Mouse (Mus musculus): ENCODE data around the gene Hfe2. TPM values are rescaled to one million over a fixed set of nuclear protein-coding genes. Genes with fewer than 3 reads are reported as not detected.

Hfe2 gene
- polyA plus RNA-seq, 1 experiment from 2014 or later, result 1.1 TPM

DNA sequence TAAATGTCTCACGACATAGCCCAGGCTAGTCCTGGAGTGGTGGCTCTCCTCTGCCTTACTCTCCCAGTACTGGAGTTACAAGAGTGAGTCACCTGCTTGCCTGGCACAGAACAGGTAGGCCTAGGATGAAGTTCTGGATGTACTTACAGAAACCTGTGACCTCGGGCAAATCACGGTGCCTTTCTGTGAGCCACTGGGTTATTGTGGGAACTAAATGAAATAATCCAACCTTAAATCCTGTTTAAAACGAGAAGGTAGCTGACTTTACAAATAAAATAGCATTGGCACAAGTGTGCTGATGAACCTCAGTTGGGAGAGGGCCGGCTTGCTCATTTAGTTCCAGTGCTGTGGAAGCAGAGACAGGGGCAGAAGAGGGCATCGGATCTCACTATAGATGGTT, 29.3 kb downstream of the Hfe2 start:
- 84% methylated on average over 6 of the region's 6 CpGs for WGBS
- H3K4me2 ChIP-seq, result no peak overlapping the region
- H3K27ac ChIP-seq, result no peak overlapping the region

DNA sequence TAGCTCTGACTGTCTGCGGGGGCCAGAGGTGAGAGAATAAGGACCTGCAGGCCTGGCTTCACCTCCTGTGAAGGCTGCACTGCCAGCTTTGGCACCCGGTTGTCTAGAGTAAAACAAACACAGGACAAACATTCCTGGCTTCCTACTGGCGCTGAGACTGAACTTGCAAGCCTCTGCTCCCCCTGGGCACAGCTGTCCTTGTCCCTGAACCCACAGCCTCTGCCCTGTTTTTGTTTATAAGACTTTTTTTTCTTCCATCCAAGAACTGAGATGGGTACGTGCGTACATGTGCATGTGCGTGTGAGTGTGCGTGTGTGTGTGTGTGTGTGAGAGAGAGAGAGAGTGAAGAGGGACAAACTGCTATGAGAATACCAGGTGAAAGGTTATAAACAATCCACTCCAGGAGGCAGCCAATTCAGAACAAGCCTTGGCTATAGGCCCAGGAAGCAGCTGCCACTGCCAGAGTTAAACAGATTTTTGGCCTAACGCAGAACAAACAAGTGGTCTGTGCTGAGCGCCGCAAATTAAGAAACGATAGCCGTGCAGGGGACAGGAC, 30.1 kb downstream of the Hfe2 start:
- 39% methylated on average over 12 of the region's 12 CpGs for WGBS
- no peak for ATAC-seq (replicated peaks; ENCODE audit: low FRiP score)
- H3K4me1 ChIP-seq, result peaks cover 43% of the 10 kb centered on the region
- H3K4me2 ChIP-seq, result no peak overlapping the region
- no peaks in the 10 kb centered on the region for H3K27me3 ChIP-seq
- H3K9me3 ChIP-seq (replicated peaks), result no peaks in the 10 kb centered on the region
- H3K4me3 ChIP-seq (replicated peaks), result no peak overlapping the region
- peak overlapping the region; percentile 49 for H3K27ac ChIP-seq
- H3K9ac ChIP-seq, result no peak overlapping the region
- H3K36me3 ChIP-seq, result peaks cover 10% of the 10 kb centered on the region

More for the DNA sequence above, 29.3 kb downstream of the Hfe2 start:
- no peak overlapping the region for H3K9ac ChIP-seq
- ATAC-seq (replicated peaks; ENCODE audit: low FRiP score), result no peak
- peaks cover 2% of the 10 kb centered on the region for H3K36me3 ChIP-seq
- no peaks in the 10 kb centered on the region for H3K27me3 ChIP-seq
- no peak overlapping the region for H3K4me3 ChIP-seq (replicated peaks)
- no peaks in the 10 kb centered on the region for H3K9me3 ChIP-seq (replicated peaks)
- peaks cover 35% of the 10 kb centered on the region for H3K4me1 ChIP-seq

DNA sequence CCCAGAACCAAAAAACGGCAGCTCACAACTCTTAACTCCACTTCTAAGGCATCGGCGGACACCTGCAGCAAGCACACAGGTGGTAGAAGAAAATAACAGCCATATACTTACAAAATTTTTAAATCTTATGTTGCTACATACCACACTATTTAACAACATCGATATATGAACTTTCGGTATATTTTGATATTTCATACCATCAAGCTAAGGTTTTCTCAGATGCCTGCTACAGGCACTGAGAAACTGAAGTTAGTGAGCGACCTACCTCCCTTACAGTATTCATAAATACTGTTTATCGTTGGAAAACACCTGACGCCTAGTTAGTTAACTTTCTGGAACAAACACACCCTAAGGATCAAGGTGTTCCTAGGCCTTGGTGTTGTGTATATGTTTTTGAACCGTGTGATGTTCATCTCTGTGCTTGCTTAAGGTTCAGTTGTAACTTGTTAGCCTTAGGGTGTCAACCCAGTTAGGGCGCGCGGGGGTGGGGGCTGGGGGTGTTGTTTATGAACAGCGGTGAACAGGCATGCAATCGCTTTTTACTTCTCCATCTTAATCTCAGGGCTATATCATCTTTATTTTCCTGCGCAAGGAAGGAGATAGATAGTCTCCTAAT, 31.1 kb downstream of the Hfe2 start:
- no peaks in the 10 kb centered on the region for H3K27me3 ChIP-seq
- 0 out of 2 replicates have a peak overlapping the region, but pooled peaks have one; percentile 96 for H3K27ac ChIP-seq
- WGBS, result 79% methylated on average over 15 of the region's 15 CpGs
- H3K9me3 ChIP-seq (replicated peaks), result no peaks in the 10 kb centered on the region
- 0 out of 2 replicates have a peak overlapping the region, but pooled peaks have one; percentile 63 for H3K4me3 ChIP-seq (replicated peaks)
- ATAC-seq (replicated peaks; ENCODE audit: low FRiP score), result no peak
- peaks cover 20% of the 10 kb centered on the region for H3K36me3 ChIP-seq
- peaks cover 53% of the 10 kb centered on the region for H3K4me1 ChIP-seq
- peak overlapping the region; percentile 78 for H3K4me2 ChIP-seq
- no peak overlapping the region for H3K9ac ChIP-seq

DNA sequence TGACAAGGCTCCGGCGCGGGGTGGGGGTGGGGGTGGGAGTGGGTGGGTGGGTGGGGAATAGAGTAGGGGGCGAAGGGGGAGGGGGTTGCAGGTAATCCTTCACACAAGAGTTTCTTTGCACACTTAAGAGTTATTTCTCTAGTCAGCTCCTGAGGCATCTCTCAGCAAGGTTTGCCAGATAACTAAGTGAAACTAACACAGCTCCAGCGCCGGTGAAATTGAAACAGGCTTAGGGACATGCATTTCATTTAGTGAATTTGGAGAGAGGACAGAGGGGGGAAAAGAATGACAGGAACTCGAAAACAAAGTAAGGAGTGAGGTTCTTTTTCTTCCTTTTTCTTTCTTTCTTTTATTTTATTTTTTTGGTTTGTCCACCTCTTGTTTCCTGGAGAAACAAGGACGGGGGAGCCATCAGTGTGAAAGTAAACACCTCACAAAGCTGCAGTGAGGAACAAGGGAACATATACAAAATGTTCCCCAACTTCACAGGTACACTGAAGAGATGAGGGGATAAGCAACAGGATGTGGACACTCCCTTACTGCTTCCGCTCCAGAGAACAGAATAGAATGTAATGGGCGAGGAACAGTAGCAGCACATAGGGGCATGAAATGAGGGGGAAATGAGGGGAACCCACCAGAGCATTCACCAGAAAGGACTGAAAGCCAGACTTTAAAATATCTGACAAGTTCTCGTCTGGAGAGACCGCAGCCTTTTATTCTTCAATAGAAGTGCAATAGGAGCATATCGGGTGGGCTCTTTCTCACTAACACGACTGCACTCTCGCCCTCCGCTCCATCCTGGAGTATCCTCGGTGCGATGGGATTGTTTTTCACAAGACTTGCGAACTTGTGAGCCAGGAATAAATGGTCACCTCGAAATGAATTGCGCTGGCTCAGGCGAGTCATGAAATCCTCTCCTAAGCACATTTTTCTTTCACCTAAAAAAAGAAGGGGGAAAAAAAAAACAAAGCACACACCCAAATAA, 32.0 kb downstream of the Hfe2 start:
- peak overlapping the region; percentile 63 for H3K4me3 ChIP-seq (replicated peaks)
- no peaks in the 10 kb centered on the region for H3K27me3 ChIP-seq
- WGBS, result 9% methylated on average over 22 of the region's 22 CpGs
- peaks cover 53% of the 10 kb centered on the region for H3K4me1 ChIP-seq
- peak overlapping the region; percentile 52 for H3K9ac ChIP-seq
- no peaks in the 10 kb centered on the region for H3K9me3 ChIP-seq (replicated peaks)
- peak overlapping the region; percentile 78 for H3K4me2 ChIP-seq
- ATAC-seq (replicated peaks; ENCODE audit: low FRiP score), result no peak
- H3K36me3 ChIP-seq, result peaks cover 25% of the 10 kb centered on the region
- peak overlapping the region; percentile 96 for H3K27ac ChIP-seq

DNA sequence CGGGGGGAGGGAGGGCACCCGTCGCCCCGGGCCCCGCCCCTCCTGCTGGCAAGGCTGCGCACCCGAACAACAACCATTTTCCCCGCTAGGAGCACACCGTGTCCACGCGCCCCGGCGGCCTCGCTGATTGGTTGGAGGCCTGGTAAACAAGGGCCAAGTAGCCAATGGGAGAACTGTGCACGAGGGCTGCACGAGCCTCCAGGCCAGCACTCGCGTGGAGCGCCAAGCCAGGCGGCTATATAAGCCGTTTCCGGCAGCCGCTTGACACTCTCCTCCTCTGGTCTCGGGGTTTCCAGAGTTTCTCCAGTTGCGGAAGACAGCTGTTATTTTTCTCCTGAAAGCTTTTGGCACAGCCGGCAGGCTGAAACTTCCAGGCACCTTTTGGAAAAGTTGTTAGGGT, 32.7 kb downstream of the Hfe2 start, which contains the start of gene Txnip:
TSS of gene Txnip (plus strand) at position 264 of the 400 bp plus-strand sequence.
- WGBS, result under 1% methylated on average over 26 of the region's 26 CpGs
- ATAC-seq (replicated peaks; ENCODE audit: low FRiP score), result peak; percentile 98
- peaks cover 59% of the 10 kb centered on the region for H3K4me1 ChIP-seq

DNA sequence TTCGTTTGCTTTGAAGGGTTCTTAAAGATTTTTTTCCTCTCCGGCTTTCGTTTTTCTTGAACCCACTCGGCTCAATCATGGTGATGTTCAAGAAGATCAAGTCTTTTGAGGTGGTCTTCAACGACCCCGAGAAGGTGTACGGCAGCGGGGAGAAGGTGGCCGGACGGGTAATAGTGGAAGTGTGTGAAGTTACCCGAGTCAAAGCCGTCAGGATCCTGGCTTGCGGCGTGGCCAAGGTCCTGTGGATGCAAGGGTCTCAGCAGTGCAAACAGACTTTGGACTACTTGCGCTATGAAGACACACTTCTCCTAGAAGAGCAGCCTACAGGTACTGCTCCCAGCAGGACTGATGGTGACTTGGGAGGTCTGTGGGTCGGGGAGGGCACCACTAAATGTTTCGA, 33.2 kb downstream of the Hfe2 start:
- Histone ChIP-seq H3K9ac (peak overlapping the region; percentile 68), H3K27ac (peak overlapping the region; percentile 96), H3K27me3 (no peaks in the 10 kb centered on the region), H3K36me3 (peaks cover 25% of the 10 kb centered on the region), H3K4me3 (replicated peaks) (peak overlapping the region; percentile 63), H3K4me1 (peaks cover 61% of the 10 kb centered on the region), H3K9me3 (replicated peaks) (no peaks in the 10 kb centered on the region), H3K4me2 (peak overlapping the region; percentile 78)
- under 1% methylated on average over 17 of the region's 17 CpGs for WGBS
- no peak; the same call in 1 of the 2 replicates for ATAC-seq (replicated peaks; ENCODE audit: low FRiP score)

More for the DNA sequence above, 32.7 kb downstream of the Hfe2 start, which contains the start of gene Txnip:
- no peaks in the 10 kb centered on the region for H3K9me3 ChIP-seq (replicated peaks)
- H3K27me3 ChIP-seq, result no peaks in the 10 kb centered on the region
- peak within 1 kb of the TSS; percentile 68 for H3K9ac ChIP-seq
- H3K36me3 ChIP-seq, result peaks cover 25% of the 10 kb centered on the region
- peak within 1 kb of the TSS; percentile 63 for H3K4me3 ChIP-seq (replicated peaks)
- peak within 1 kb of the TSS; percentile 78 for H3K4me2 ChIP-seq
- peak within 1 kb of the TSS; percentile 96 for H3K27ac ChIP-seq

DNA sequence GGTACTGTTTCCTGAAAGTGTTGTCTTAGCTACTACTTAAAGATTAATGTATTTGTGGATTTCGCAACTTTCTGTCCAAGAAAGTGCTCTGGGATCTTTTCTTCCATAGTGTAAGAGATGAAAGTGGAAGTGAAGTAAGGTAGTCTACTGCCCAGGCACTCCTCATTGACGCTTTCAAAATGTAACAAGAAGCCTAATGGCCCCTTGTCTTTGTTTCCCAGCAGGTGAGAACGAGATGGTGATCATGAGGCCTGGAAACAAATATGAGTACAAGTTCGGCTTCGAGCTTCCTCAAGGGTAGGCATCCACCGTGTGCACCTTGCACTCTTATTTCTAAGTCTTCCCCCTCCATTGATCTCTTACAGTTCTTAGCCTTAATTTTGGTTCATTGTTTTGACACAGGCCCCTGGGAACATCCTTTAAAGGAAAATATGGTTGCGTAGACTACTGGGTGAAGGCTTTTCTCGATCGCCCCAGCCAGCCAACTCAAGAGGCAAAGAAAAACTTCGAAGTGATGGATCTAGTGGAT, 33.8 kb downstream of the Hfe2 start:
- Histone ChIP-seq H3K4me3 (replicated peaks) (peak overlapping the region; percentile 63), H3K4me2 (peak overlapping the region; percentile 78), H3K9ac (peak overlapping the region; percentile 68), H3K9me3 (replicated peaks) (no peaks in the 10 kb centered on the region), H3K4me1 (peaks cover 62% of the 10 kb centered on the region), H3K36me3 (peaks cover 25% of the 10 kb centered on the region), H3K27ac (peak overlapping the region; percentile 96), H3K27me3 (no peaks in the 10 kb centered on the region)
- WGBS, result 21% methylated on average over 10 of the region's 10 CpGs
- no peak for ATAC-seq (replicated peaks; ENCODE audit: low FRiP score)

DNA sequence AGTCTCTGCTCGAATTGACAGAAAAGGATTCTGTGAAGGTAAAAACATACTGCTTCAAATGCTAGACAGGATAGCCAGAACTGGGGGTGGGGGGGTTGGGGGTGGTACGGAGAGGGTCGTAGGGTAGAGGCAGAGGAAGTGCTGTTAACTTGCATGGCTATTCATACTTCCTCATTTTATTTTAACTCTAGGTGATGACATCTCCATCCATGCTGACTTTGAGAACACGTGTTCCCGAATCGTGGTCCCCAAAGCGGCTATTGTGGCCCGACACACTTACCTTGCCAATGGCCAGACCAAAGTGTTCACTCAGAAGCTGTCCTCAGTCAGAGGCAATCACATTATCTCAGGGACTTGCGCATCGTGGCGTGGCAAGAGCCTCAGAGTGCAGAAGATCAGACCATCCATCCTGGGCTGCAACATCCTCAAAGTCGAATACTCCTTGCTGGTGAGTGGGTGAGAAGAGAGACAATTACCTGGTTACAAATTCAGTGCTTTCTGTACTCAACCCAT, 34.5 kb downstream of the Hfe2 start:
- Histone ChIP-seq H3K9ac (peak overlapping the region; percentile 68), H3K27me3 (no peaks in the 10 kb centered on the region), H3K9me3 (replicated peaks) (no peaks in the 10 kb centered on the region), H3K36me3 (peaks cover 25% of the 10 kb centered on the region), H3K27ac (peak overlapping the region; percentile 85), H3K4me3 (replicated peaks) (peak overlapping the region; percentile 63), H3K4me1 (peaks cover 70% of the 10 kb centered on the region), H3K4me2 (peak overlapping the region; percentile 78)
- 56% methylated on average over 12 of the region's 12 CpGs for WGBS
- ATAC-seq (replicated peaks; ENCODE audit: low FRiP score), result no peak

DNA sequence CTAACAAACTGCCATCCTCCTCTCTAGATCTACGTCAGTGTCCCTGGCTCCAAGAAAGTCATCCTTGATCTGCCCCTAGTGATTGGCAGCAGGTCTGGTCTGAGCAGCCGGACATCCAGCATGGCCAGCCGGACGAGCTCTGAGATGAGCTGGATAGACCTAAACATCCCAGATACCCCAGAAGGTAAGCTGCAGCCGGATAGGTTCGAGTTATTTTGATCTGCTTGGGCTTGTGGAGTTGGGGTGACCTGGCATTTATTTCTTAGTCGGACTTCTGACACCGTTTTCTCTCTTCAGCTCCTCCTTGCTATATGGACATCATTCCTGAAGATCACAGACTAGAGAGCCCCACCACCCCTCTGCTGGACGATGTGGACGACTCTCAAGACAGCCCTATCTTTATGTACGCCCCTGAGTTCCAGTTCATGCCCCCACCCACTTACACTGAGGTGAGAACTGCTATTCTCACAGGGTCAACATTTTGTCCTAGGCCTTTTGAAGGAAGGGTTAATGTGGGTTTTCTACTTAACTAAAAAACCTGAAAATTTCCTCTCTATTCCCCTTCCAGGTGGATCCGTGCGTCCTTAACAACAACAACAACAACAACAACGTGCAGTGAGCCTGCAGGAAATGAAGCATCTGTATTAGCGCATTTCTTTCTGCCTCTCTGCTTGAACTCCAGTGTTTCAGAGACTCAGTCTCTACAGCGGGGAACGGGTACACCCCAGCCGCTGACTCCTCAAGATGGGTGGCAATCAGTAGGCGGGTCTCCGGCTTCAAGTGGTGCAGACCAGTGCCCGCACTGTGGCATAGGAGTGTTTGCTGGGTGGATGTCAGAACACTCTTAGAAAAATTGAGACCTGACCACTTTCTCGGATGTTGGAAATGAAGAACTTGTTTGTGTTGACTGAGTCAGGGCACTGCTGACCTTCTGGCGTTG, 35.2 kb downstream of the Hfe2 start:
- 65% methylated on average over 23 of the region's 23 CpGs for WGBS
- Histone ChIP-seq H3K4me3 (replicated peaks) (peak overlapping the region; percentile 63), H3K36me3 (peaks cover 25% of the 10 kb centered on the region), H3K27me3 (no peaks in the 10 kb centered on the region), H3K4me2 (peak overlapping the region; percentile 78), H3K9me3 (replicated peaks) (no peaks in the 10 kb centered on the region), H3K27ac (peak overlapping the region; percentile 85), H3K4me1 (peaks cover 73% of the 10 kb centered on the region), H3K9ac (peak overlapping the region; percentile 68)
- ATAC-seq (replicated peaks; ENCODE audit: low FRiP score), result no peak

DNA sequence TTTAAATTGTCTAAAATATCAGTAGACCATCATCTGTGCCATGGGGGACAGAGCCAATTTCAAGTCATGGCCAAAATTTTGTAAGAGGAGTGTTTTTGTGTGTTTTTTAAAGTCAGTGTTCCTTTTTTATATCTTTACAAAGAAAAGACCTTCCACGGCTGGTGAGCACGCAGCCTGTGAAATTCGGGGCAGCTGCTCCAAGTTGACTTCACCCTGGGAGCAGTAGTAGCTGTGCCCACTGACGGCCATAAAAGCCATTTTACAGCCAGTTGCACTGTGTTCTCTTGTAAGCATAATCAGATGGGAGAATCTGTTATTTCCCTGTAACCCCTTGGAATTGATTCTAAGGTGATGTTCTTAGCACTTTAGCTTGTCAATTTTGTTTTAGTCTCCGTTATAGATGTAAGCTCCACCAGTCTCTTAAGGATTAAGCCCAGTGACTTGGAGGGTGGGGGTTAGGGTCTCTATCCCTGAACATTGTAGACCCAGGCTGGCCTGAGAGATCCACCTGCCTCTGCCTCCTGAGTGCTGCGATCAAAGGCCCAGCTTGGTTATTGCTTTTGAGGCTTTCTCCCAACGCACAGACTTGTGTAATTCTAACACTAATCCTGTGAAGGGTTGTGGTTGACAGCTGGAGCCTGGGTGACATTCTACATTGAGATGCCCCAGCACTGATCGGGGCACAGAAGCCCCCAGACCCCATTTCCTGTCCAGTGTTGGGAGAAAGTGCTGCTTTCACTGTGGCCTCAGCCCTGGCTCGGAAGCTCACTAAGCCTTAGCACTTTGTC, 36.1 kb downstream of the Hfe2 start:
- Histone ChIP-seq H3K4me1 (peaks cover 67% of the 10 kb centered on the region), H3K27ac (peak overlapping the region; percentile 85), H3K36me3 (peaks cover 25% of the 10 kb centered on the region), H3K4me2 (peak overlapping the region; percentile 78), H3K27me3 (no peaks in the 10 kb centered on the region), H3K9ac (peak overlapping the region; percentile 68), H3K4me3 (replicated peaks) (peak overlapping the region; percentile 63), H3K9me3 (replicated peaks) (no peaks in the 10 kb centered on the region)
- ATAC-seq (replicated peaks; ENCODE audit: low FRiP score), result no peak
- 78% methylated on average over 9 of the region's 9 CpGs for WGBS
